Mouse (Mus musculus): ENCODE measurements at regions not wholly inside any gene's neighbourhood (a gene's known extent, or its start where the extent isn't known, plus 50 kb on each side); places are given as distances from the start of the nearest gene placed in this dataset.
"Not testable (repeated sequence)": the region's sequence is repeated elsewhere in the genome, so short reads cannot be mapped to it uniquely, and the experiment has no call there.

DNA sequence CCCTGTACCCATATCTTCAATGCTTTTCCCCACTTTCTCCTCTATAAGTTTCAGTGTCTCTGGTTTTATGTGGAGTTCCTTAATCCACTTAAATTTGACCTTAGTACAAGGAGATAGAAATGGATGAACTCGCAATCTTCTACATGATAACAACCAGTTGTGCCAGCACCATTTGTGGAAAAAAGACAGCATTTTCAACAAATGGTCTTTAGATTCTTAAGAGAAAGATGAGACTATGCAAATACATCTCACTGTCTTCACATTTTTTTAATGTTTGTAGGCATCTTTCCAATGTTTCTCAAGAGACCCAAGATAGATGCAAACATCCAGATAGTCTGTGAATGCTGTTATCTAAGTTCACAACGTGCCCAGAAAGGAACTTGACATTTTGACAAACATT is 171.0 kb upstream of the Cdh7 start:
- DNase-seq, result not testable (repeated sequence)

- no peak for DNase-seq
Observed at GRCm38 (mm10) chr1:109850591-109850990, 131.6 kb upstream of the Cdh7 start.

DNA sequence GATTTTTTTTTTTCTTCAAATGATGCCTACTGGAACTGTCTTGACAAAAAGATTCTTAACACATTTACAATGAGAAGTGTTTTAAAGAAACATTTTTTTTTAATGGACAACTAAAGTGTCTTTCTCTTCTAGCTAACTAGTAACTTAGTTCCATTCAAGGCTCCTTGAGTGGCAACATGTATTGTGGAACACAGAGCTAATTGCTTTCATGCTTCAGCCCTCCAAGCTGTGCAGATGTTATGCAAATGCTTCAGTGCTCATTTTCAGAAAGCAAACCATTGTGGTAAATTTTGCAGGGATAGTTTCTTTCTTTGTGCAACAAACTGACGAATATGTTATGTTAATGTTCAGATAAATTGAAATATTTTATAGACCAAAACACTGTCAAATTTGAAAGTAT is 83.6 kb upstream of the Cdh7 start:
- DNase-seq, result no peak

GRCm38 (mm10) chr1:109929483-109930255 is 52.6 kb upstream of the Cdh7 start:
- peak; percentile 31 to 60 for DNase-seq
